Mouse (Mus musculus) cerebellum, adult 2 months (tissue): ENCODE data around the gene Lmnb2. TPM values are rescaled to one million over a fixed set of nuclear protein-coding genes. Genes with fewer than 3 reads are reported as not detected.

ENCODE experiments used
- DNase-seq, 2 experiments: peaks; one replicate each; pipeline ENCODE4 v3.0.0; 2021
- H3K27ac ChIP-seq: fragments of 200-500 bp; 2 replicates; pipeline ENCODE4 v1.5.1; 2012; ENCODE audit warnings: low read length, control low read depth, inconsistent platforms; ENCODE audit not compliant: insufficient read depth
- H3K27me3 ChIP-seq: fragments of 200-500 bp; 2 replicates; pipeline ENCODE4 v1.6.1; 2012; ENCODE audit warnings: inconsistent platforms, mild to moderate bottlenecking, low read length, moderate library complexity; ENCODE audit not compliant: control insufficient read depth, insufficient read depth
- H3K4me1 ChIP-seq: fragments of 200-500 bp; 2 replicates; pipeline ENCODE4 v1.6.1; 2011; ENCODE audit warnings: low read length; ENCODE audit not compliant: control insufficient read depth, insufficient read depth
- H3K4me3 ChIP-seq: fragments of 200-500 bp; replicated peaks from 2 replicates; pipeline ENCODE3; 2011; ENCODE audit warnings: mild to moderate bottlenecking, low read depth, low read length, control low read depth; ENCODE audit not compliant: insufficient read depth
- CTCF ChIP-seq: fragments of 200-500 bp; IDR thresholded peaks from 2 replicates; pipeline ENCODE4 v1.5.1; 2011; ENCODE audit warnings: low read depth, mild to moderate bottlenecking, control low read depth, low read length, moderate library complexity, borderline replicate concordance; ENCODE audit not compliant: insufficient read depth
- POLR2A ChIP-seq: fragments of 200-500 bp; IDR thresholded peaks from 2 replicates; pipeline ENCODE4 v1.6.1; 2011; ENCODE audit warnings: low read length, control low read depth, borderline replicate concordance; ENCODE audit not compliant: insufficient read depth
- WGBS: fragments of 180-500 bp; shearing (Covaris S2); methylation state at CpG from one replicate; pipeline ENCODE4 v1.1.7; 2018; 5-methylcytosine and 5-hydroxymethylcytosine counted together
- polyA plus RNA-seq: library from polyadenylated mRNA; depleted of rRNA; stranded (reverse); fragments of >200 nt; gene quantifications from 2 replicates; pipeline ENCODE4 v1.2.3, GENCODE M21; 2012

Gene Lmnb2
- polyA plus RNA-seq, 1 experiment = 39.0 TPM

DNA sequence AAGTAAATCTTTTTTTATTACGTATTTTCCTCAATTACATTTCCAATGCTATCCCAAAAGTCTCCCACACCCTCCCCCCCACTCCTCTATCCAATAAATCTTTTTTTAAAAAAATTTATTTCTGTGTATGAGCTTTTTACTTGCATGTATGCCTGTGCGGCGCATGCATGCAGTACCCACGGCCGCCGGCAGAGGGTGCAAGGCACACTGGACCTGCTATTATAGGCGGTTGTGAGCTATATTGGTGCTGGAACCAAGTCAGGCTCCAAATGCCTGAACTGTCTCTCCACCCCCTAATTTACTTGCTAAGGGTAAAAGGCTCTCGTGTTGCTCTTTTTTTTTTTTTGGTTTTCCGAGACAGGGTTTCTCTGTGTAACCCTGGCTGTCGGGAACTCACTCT lies 36.7 kb downstream of the Lmnb2 start:
- no peak for TF ChIP-seq POLR2A
- peak; percentile 77 for TF ChIP-seq CTCF

DNA sequence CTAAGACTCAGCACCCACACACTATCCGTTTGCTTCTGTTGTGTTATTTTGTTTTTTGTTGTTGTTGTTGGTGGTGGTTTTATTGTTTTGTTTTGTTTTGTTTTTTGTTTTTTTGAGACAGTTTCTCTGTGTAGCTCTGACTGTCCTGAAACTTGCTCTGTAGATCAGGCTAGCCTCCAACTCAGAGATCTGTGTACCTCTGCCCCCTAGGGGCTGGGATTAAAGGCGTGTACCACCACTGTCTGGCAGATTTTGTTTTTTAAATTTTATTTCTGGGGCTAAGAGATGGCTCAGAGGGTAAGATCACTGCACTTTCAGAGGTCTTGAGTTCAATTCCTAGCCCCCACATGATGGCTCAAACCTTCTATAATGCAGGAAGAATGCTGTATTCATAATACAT lies 37.1 kb downstream of the Lmnb2 start:
- Histone ChIP-seq H3K4me1 (no peaks in the 10 kb centered on the region), H3K27me3 (no peaks in the 10 kb centered on the region), H3K4me3 (no peak overlapping the region), H3K27ac (no peak overlapping the region)
- WGBS = 60% methylated on average over 2 of the region's 2 CpGs
- no peak for DNase-seq
- no peak for TF ChIP-seq CTCF
- TF ChIP-seq POLR2A = no peak

More for the DNA sequence above, 36.7 kb downstream of the Lmnb2 start:
- no peak overlapping the region for H3K27ac ChIP-seq
- DNase-seq = peak; percentile 67 to 74
- 24% methylated on average over 10 of the region's 10 CpGs for WGBS
- H3K4me1 ChIP-seq = no peaks in the 10 kb centered on the region
- no peak overlapping the region for H3K4me3 ChIP-seq
- no peaks in the 10 kb centered on the region for H3K27me3 ChIP-seq

DNA sequence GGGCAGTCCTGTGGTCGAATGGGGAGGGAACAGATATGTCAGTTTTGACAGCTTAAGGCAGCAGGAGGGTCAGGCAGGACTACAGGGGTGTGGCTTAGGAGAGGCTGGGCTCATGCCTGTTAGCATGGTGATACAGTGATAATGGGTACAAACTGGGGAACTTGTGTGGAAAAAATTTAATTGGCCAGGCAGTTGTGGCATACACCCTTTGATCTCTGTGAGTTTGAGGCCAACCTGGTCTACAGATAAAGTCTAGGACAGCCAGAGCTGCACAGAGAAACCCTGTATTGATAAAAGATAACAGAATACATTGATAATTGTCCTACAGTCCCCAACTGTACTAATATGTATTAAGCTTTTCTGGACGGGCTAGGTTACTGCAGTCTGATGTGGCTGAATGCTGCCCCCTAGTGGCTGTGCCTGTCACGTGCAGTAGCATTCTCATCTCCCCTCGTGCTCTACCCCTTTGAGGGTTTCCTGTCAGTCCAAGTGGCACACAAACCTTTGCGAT lies 37.9 kb downstream of the Lmnb2 start:
- WGBS = 13% methylated on average over 5 of the region's 5 CpGs
- no peaks in the 10 kb centered on the region for H3K27me3 ChIP-seq
- no peak overlapping the region for H3K4me3 ChIP-seq
- no peaks in the 10 kb centered on the region for H3K4me1 ChIP-seq
- no peak overlapping the region for H3K27ac ChIP-seq
- DNase-seq = peak; percentile 59 to 73
- no peak for TF ChIP-seq POLR2A
- TF ChIP-seq CTCF = peak; percentile 94

DNA sequence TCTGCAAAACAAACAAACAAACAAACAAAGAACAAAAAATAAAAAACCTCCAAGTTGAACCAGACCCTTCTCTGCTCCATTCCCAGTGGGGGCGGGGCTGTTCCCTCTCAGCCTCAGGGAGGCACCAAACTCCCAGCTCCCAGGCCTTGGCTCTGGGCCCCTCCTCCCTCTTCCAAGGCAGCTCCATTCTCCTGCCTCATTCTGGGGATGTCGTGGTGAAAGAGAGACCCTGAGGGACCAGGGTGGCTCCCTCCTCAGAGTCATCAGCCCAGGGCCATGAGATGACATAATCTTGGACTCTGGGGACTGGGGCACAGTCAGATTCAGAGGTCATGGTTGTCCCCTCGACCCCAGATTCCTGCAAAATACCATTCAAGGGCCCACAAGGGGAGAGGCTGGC lies 41.5 kb downstream of the Lmnb2 start:
- H3K27ac ChIP-seq = no peak overlapping the region
- H3K4me1 ChIP-seq = no peaks in the 10 kb centered on the region
- H3K4me3 ChIP-seq = no peak overlapping the region
- no peaks in the 10 kb centered on the region for H3K27me3 ChIP-seq
- DNase-seq = no peak
- TF ChIP-seq CTCF (no peak), POLR2A (no peak)
- 23% methylated on average over 3 of the region's 3 CpGs for WGBS

DNA sequence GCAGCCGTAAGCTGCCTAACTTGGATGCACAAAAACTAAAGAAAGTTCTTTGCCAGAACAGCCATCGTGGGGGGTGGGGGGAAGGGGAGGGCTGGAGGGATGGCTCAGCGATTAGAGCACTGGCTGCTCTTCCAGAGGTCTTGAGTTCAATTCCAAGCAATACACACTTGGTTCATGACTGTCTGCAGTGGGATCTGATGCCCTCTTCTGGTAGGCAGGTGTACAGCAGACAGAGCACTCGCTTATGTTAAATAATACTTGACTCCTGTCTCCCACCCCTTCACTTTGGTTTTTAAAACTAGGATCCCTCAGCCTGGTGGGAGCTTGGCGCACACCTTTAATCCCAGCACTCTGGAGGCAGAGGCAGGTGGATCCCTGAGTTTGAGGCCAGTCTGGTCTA lies 42.0 kb downstream of the Lmnb2 start:
- WGBS = 20% methylated on average over 5 of the region's 5 CpGs
- Histone ChIP-seq H3K27ac (no peak overlapping the region), H3K27me3 (no peaks in the 10 kb centered on the region), H3K4me1 (no peaks in the 10 kb centered on the region), H3K4me3 (no peak overlapping the region)
- DNase-seq = peak; percentile 69 to 79
- TF ChIP-seq POLR2A (no peak), CTCF (peak; percentile 88)

DNA sequence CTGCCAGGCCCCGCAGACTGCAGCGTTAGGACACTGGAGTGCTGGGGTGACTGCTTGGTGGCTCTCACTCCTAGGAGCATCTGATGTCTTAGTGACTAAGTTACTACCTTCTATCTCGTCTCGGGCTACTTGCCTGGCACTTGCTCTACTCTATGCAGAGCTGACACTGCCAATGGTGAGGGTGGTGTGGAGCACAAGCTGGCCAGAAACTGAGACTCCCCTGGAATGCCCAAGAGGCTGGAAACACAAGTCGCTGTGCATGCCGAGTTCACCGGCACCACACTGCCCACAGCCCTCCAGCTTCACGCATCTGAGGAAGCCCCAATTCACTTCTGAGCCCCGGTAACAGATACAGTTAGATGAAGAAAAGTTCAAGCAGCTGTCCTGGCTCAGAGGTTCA lies 44.0 kb downstream of the Lmnb2 start:
- TF ChIP-seq CTCF (no peak), POLR2A (no peak)
- H3K27ac ChIP-seq = no peak overlapping the region
- H3K4me1 ChIP-seq = no peaks in the 10 kb centered on the region
- 80% methylated on average over 9 of the region's 9 CpGs for WGBS
- H3K4me3 ChIP-seq = no peak overlapping the region
- no peaks in the 10 kb centered on the region for H3K27me3 ChIP-seq
- no peak for DNase-seq

DNA sequence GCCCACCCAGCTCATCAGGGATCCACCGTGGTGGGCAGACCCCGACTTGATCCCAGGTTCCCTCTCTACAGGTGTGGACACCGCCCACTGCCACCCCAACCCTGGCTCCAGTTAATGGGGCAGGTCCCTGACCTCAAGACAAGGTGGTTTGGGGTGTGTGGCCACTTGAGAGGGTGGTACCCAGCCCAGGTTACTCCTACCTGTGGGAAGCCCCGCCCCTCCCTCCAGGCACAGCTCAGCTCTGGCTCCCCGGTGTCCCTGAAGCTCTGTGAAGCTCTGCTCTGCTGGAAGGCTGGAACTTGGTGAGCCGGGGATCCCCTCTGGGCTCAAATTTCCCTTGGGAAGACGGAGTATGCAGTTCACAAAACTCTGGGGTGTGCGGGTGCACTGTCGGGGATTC lies 46.5 kb downstream of the Lmnb2 start, which contains the start of gene Tmprss9:
Gene Tmprss9 (plus strand): TSS at position 268 of the 400 bp plus-strand sequence.
- WGBS = 33% methylated on average over 9 of the region's 9 CpGs
- DNase-seq = no peak
- H3K27ac ChIP-seq = no peak within 1 kb of the TSS
- no peaks in the 10 kb centered on the region for H3K4me1 ChIP-seq
- no peak within 1 kb of the TSS for H3K4me3 ChIP-seq
- no peaks in the 10 kb centered on the region for H3K27me3 ChIP-seq
- TF ChIP-seq CTCF (no peak), POLR2A (no peak)

DNA sequence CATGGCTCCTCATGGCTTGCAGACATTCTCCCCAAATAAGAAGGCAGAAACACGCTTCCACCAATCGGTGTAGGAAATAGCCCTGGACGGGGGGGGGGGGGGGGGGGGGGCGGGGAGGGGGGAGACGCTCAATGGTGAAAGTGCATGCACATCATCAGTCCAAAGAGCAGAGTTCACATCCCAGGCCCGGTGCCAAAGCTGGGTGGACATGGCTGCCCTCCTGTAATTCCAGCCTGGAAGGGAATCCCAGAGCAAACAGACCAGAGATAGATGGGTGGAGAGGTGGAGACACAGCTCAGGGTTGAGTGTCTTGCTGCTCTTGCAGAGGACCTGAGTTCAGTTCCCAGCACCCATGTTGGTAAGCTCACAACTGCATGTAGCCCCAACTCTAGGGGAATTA lies 47.1 kb downstream of the Lmnb2 start:
- 68% methylated on average over 5 of the region's 6 CpGs for WGBS
- Histone ChIP-seq H3K4me3 (no peak overlapping the region), H3K27ac (no peak overlapping the region), H3K4me1 (no peaks in the 10 kb centered on the region), H3K27me3 (no peaks in the 10 kb centered on the region)
- no peak for DNase-seq
- no peak for TF ChIP-seq POLR2A
- TF ChIP-seq CTCF = no peak

DNA sequence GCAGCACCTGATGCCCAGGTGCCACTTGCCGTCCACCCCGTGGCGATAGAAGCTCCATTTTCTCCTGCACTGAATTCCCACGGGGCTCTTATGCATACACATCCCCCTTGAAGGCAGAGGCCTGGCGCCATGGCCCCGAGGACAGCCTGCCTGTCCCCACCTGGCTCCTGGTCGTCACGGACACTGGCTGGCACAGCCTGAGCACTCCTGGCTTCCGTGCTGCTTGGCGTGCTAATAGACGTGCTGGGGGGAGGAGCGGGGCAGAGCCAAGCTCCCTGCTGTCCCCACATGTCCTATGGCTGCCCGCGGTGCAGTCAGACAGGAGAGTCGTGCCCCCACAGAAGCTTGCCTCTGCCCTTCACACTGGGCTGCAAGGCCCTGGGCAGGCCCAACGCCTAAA lies 53.6 kb downstream of the Lmnb2 start:
- 0 out of 2 replicates have a peak, but pooled peaks have one; percentile 14 for TF ChIP-seq POLR2A
- no peak for TF ChIP-seq CTCF
- peak overlapping the region; percentile 86 for H3K27ac ChIP-seq
- 7% methylated on average over 16 of the region's 16 CpGs for WGBS
- no peak overlapping the region for H3K4me3 ChIP-seq
- no peaks in the 10 kb centered on the region for H3K27me3 ChIP-seq
- peak; percentile 86 to 90 for DNase-seq
- peaks cover 27% of the 10 kb centered on the region for H3K4me1 ChIP-seq
